Mouse (Mus musculus) embryonic fibroblast, embryonic 13.5 days (primary cell): ENCODE measurements around the gene Eapp.

Experiments
- CTCF ChIP-seq: IDR thresholded peaks from 2 replicates; pipeline ENCODE4 v1.5.1; 2011; ENCODE audit warnings: mild to moderate bottlenecking, control low read depth, low read length, moderate library complexity, borderline replicate concordance; ENCODE audit not compliant: insufficient read depth
- POLR2A ChIP-seq: IDR thresholded peaks from 2 replicates; pipeline ENCODE4 v1.6.1; 2011; ENCODE audit warnings: low read depth, mild to moderate bottlenecking, control low read depth, low read length, moderate library complexity

DNA sequence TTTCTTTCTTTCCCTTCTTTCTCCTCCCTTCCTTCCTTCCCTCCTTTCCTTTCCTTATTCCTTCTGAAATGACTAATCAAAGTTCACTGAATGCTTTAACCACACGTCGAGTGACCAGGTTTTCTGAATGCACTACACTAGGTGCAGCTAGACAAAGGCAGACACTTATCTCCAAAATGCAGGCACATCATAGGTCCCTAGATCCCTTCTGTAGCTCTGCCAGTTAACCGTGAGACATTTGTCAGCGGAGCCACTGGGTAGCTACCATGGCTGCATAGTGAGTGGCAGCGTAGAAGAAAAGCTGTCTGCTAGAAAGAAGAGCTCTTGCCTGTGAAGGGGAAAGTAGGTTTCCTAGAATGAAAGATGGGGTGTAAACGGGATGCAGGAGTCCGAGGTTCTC lies 3.7 kb upstream of the Eapp start:
- TF ChIP-seq CTCF (no peak), POLR2A (no peak)
